Mouse (Mus musculus): ENCODE measurements around the gene Col4a1. TPM values are rescaled to one million over a fixed set of nuclear protein-coding genes. Genes with fewer than 3 reads are reported as not detected.
A peak's percentile ranks its signal among the peaks of the same experiment; 100 is the strongest.

The Col4a1 gene
- 14.3 and 18.2 TPM in 2 replicates for polyA plus RNA-seq (2015; fragmentation: Nextera tagmentation; extraction: Ambion mirVana)

- Histone ChIP-seq H3K4me2 (peak within 1 kb of the TSS; percentile 62), H3K9ac (peak within 1 kb of the TSS; percentile 57), H3K9me3 (replicated peaks) (no peaks in the 10 kb centered on the region), H3K4me3 (replicated peaks) (peak within 1 kb of the TSS; percentile 56), H3K27ac (no peak within 1 kb of the TSS), H3K27me3 (peaks cover 57% of the 10 kb centered on the region), H3K36me3 (no peaks in the 10 kb centered on the region), H3K4me1 (replicated peaks) (peaks cover 7% of the 10 kb centered on the region; the same call in 1 of the 2 replicates)
- DNase-seq, result no peak
- under 1% methylated on average over 85 of the region's 87 CpGs for WGBS (ENCODE audit: insufficient replicate concordance)
- ATAC-seq (ENCODE audit: low read depth), result peak; percentile 34; the same call in 1 of the 2 replicates
These were observed at the start of gene Col4a1, which contains the start of gene Col4a2 for GRCm38 (mm10) chr8:11312349-11313175. Gene Col4a1 (minus strand): TSS chr8:11312826. Gene Col4a2 (plus strand): TSS chr8:11312805.

GRCm38 (mm10) chr8:11361546-11362277, 49.1 kb upstream of the Col4a1 start:
- no peaks in the 10 kb centered on the region for H3K36me3 ChIP-seq
- no peak overlapping the region for H3K4me3 ChIP-seq (replicated peaks)
- H3K27ac ChIP-seq, result no peak overlapping the region
- H3K9me3 ChIP-seq (replicated peaks), result no peaks in the 10 kb centered on the region
- no peak overlapping the region for H3K9ac ChIP-seq
- no peak for DNase-seq
- 0 out of 2 replicates have a peak, but pooled peaks cover 6% of the 10 kb centered on the region for H3K4me1 ChIP-seq (replicated peaks)
- ATAC-seq (ENCODE audit: low read depth), result no peak
- no peak overlapping the region for H3K4me2 ChIP-seq
- 58% methylated on average over 9 of the region's 9 CpGs for WGBS (ENCODE audit: insufficient replicate concordance)
- H3K27me3 ChIP-seq, result no peaks in the 10 kb centered on the region

- WGBS (ENCODE audit: insufficient replicate concordance), result 62% methylated on average over 5 of the region's 5 CpGs
- ATAC-seq (ENCODE audit: low read depth) (no peak), DNase-seq (no peak)
- no peaks in the 10 kb centered on the region for H3K27me3 ChIP-seq
- H3K4me1 ChIP-seq (replicated peaks), result 0 out of 2 replicates have a peak, but pooled peaks cover 6% of the 10 kb centered on the region
- no peaks in the 10 kb centered on the region for H3K36me3 ChIP-seq
- H3K27ac ChIP-seq, result no peak overlapping the region
- H3K4me3 ChIP-seq (replicated peaks), result no peak overlapping the region
- no peak overlapping the region for H3K9ac ChIP-seq
- H3K9me3 ChIP-seq (replicated peaks), result no peaks in the 10 kb centered on the region
- H3K4me2 ChIP-seq, result no peak overlapping the region
These were observed 47.2 kb upstream of the Col4a1 start for GRCm38 (mm10) chr8:11359846-11360245.

GRCm38 (mm10) chr8:11357921-11358436, 45.4 kb upstream of the Col4a1 start:
- Histone ChIP-seq H3K4me1 (replicated peaks) (0 out of 2 replicates have a peak, but pooled peaks cover 6% of the 10 kb centered on the region), H3K27me3 (no peaks in the 10 kb centered on the region), H3K4me3 (replicated peaks) (no peak overlapping the region), H3K27ac (no peak overlapping the region), H3K9ac (no peak overlapping the region), H3K9me3 (replicated peaks) (no peaks in the 10 kb centered on the region), H3K36me3 (no peaks in the 10 kb centered on the region), H3K4me2 (no peak overlapping the region)
- DNase-seq (no peak), ATAC-seq (ENCODE audit: low read depth) (no peak)
- 45% methylated on average over 7 of the region's 7 CpGs for WGBS (ENCODE audit: insufficient replicate concordance)

GRCm38 (mm10) chr8:11356776-11357175, 44.1 kb upstream of the Col4a1 start:
- Histone ChIP-seq H3K9me3 (replicated peaks) (no peaks in the 10 kb centered on the region), H3K4me3 (replicated peaks) (no peak overlapping the region), H3K36me3 (no peaks in the 10 kb centered on the region), H3K4me2 (no peak overlapping the region), H3K4me1 (replicated peaks) (no peaks in the 10 kb centered on the region), H3K27ac (no peak overlapping the region), H3K27me3 (no peaks in the 10 kb centered on the region), H3K9ac (no peak overlapping the region)
- WGBS (ENCODE audit: insufficient replicate concordance), result 36% methylated on average over 8 of the region's 8 CpGs
- no peak for DNase-seq
- no peak for ATAC-seq (ENCODE audit: low read depth)

GRCm38 (mm10) chr8:11355900-11356299, 43.3 kb upstream of the Col4a1 start:
- 79% methylated on average over 3 of the region's 3 CpGs for WGBS (ENCODE audit: insufficient replicate concordance)
- Histone ChIP-seq H3K9ac (no peak overlapping the region), H3K27me3 (no peaks in the 10 kb centered on the region), H3K9me3 (replicated peaks) (no peaks in the 10 kb centered on the region), H3K36me3 (no peaks in the 10 kb centered on the region), H3K27ac (no peak overlapping the region), H3K4me1 (replicated peaks) (no peaks in the 10 kb centered on the region), H3K4me2 (no peak overlapping the region), H3K4me3 (replicated peaks) (no peak overlapping the region)
- DNase-seq (no peak), ATAC-seq (ENCODE audit: low read depth) (no peak)

- Histone ChIP-seq H3K4me2 (no peak overlapping the region), H3K36me3 (no peaks in the 10 kb centered on the region), H3K9ac (no peak overlapping the region), H3K27ac (no peak overlapping the region), H3K27me3 (no peaks in the 10 kb centered on the region), H3K4me3 (replicated peaks) (no peak overlapping the region), H3K9me3 (replicated peaks) (no peaks in the 10 kb centered on the region), H3K4me1 (replicated peaks) (no peaks in the 10 kb centered on the region)
- WGBS (ENCODE audit: insufficient replicate concordance), result 69% methylated on average over 8 of the region's 8 CpGs
- no peak for ATAC-seq (ENCODE audit: low read depth)
- DNase-seq, result no peak
These were observed 42.3 kb upstream of the Col4a1 start for GRCm38 (mm10) chr8:11354800-11355451.

- H3K9me3 ChIP-seq (replicated peaks), result no peaks in the 10 kb centered on the region
- H3K27ac ChIP-seq, result no peak overlapping the region
- no peaks in the 10 kb centered on the region for H3K36me3 ChIP-seq
- H3K4me3 ChIP-seq (replicated peaks), result no peak overlapping the region
- H3K4me2 ChIP-seq, result no peak overlapping the region
- DNase-seq (no peak), ATAC-seq (ENCODE audit: low read depth) (no peak)
- no peak overlapping the region for H3K9ac ChIP-seq
- H3K4me1 ChIP-seq (replicated peaks), result no peaks in the 10 kb centered on the region
- 68% methylated on average over 11 of the region's 11 CpGs for WGBS (ENCODE audit: insufficient replicate concordance)
- no peaks in the 10 kb centered on the region for H3K27me3 ChIP-seq
These were observed 39.9 kb upstream of the Col4a1 start for GRCm38 (mm10) chr8:11352514-11352913.

- H3K27ac ChIP-seq, result no peak overlapping the region
- no peaks in the 10 kb centered on the region for H3K36me3 ChIP-seq
- ATAC-seq (ENCODE audit: low read depth) (no peak), DNase-seq (no peak)
- no peaks in the 10 kb centered on the region for H3K4me1 ChIP-seq (replicated peaks)
- H3K4me2 ChIP-seq, result no peak overlapping the region
- no peaks in the 10 kb centered on the region for H3K9me3 ChIP-seq (replicated peaks)
- H3K27me3 ChIP-seq, result no peaks in the 10 kb centered on the region
- H3K9ac ChIP-seq, result no peak overlapping the region
- no peak overlapping the region for H3K4me3 ChIP-seq (replicated peaks)
- 72% methylated on average over 6 of the region's 6 CpGs for WGBS (ENCODE audit: insufficient replicate concordance)
These were observed 38.7 kb upstream of the Col4a1 start for GRCm38 (mm10) chr8:11351355-11351754.

- Histone ChIP-seq H3K36me3 (no peaks in the 10 kb centered on the region), H3K9ac (no peak overlapping the region), H3K4me3 (replicated peaks) (no peak overlapping the region), H3K27me3 (no peaks in the 10 kb centered on the region), H3K4me1 (replicated peaks) (no peaks in the 10 kb centered on the region), H3K4me2 (no peak overlapping the region), H3K9me3 (replicated peaks) (no peaks in the 10 kb centered on the region), H3K27ac (no peak overlapping the region)
- DNase-seq (no peak), ATAC-seq (ENCODE audit: low read depth) (no peak)
- 64% methylated on average over 11 of the region's 11 CpGs for whole genome bisulfite sequencing (ENCODE audit: insufficient replicate concordance)
These were observed 36.0 kb upstream of the Col4a1 start for GRCm38 (mm10) chr8:11348622-11349021.

- H3K4me3 ChIP-seq (replicated peaks), result no peak overlapping the region
- H3K4me2 ChIP-seq, result no peak overlapping the region
- WGBS (ENCODE audit: insufficient replicate concordance), result 60% methylated on average over 9 of the region's 9 CpGs
- no peak overlapping the region for H3K27ac ChIP-seq
- no peaks in the 10 kb centered on the region for H3K27me3 ChIP-seq
- no peak for DNase-seq
- no peak for ATAC-seq (ENCODE audit: low read depth)
- H3K4me1 ChIP-seq (replicated peaks), result no peaks in the 10 kb centered on the region
- H3K9me3 ChIP-seq (replicated peaks), result no peaks in the 10 kb centered on the region
- H3K9ac ChIP-seq, result no peak overlapping the region
- no peaks in the 10 kb centered on the region for H3K36me3 ChIP-seq
These were observed 35.1 kb upstream of the Col4a1 start for GRCm38 (mm10) chr8:11347699-11348098.
